Comparison of ENCODE assay signal across 7 mouse cellular contexts in the genomic region with DNA sequence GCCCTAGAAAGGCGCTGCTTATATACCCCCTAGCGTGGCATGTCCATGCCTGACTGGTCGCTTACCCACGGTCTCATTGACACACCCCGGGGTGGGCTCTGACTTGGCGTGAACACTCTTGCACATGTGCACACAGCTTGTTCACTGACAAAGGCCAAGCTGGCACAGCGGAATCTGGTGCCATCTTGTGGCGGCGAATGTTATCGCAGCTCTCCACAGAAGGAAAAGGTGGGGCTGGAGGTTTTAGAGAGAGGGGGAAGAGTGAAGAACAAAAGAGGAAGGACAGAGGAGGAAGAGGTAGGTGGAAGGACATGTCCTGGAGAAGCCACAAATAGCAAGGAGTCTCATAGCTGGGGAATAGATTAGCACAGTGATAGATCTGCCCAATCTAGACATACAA. TPM values are rescaled to one million over a fixed set of nuclear protein-coding genes. Genes with fewer than 3 reads are reported as not detected.
A peak's percentile ranks its signal among the peaks of the same experiment; 100 is the strongest.
DNase-seq lines count a peak whose midpoint lies in the region; ATAC-seq lines count a peak whose summit lies in the region.

No protein-coding gene starts in this region.

- H3K36me3 ChIP-seq in forebrain, embryonic 14.5 days (ENCODE audit: control insufficient read depth, insufficient read depth, low read length), result no peaks in the 10 kb centered on the region
- H3K36me3 ChIP-seq in midbrain, embryonic 11.5 days (ENCODE audit: control insufficient read depth, insufficient read depth, low read length), result no peaks in the 10 kb centered on the region

- peak; percentile 60 for DNase-seq in MEL-GATA-1-ER (ENCODE audit: extremely low read depth, low read depth)
- peak; percentile 90 for DNase-seq in brain, adult 2 months (ENCODE audit: low read depth, low spot score)
- DNase-seq in forebrain, embryonic 14.5 days (ENCODE audit: low spot score), result peak; percentile 81
- DNase-seq in heart, postnatal 36 days, result peak; percentile 78 to 81
- peak; percentile 87 to 88 for DNase-seq in left cerebral cortex, adult 18-20 months (ENCODE audit: low spot score in 2 of 2)
- peak; percentile 94 for DNase-seq in midbrain, embryonic 11.5 days (ENCODE audit: low spot score, missing footprints)
- peak; percentile 42 for DNase-seq in skeletal muscle tissue, adult 2 months (ENCODE audit: low read depth, low spot score)

- no peak overlapping the region for H3K9ac ChIP-seq in forebrain, embryonic 14.5 days (ENCODE audit: low read length)
- H3K9ac ChIP-seq in midbrain, embryonic 11.5 days (ENCODE audit: low read length), result no peak overlapping the region

- peak overlapping the region; percentile 16; the same call in 1 of the 2 replicates for H3K4me2 ChIP-seq in forebrain, embryonic 14.5 days (ENCODE audit: low read length)
- no peak overlapping the region for H3K4me2 ChIP-seq in midbrain, embryonic 11.5 days

- H3K27me3 ChIP-seq in forebrain, embryonic 14.5 days (replicated peaks; ENCODE audit: control insufficient read depth, insufficient read depth, low read length), result no peaks in the 10 kb centered on the region
- no peaks in the 10 kb centered on the region for H3K27me3 ChIP-seq in midbrain, embryonic 11.5 days (ENCODE audit: control insufficient read depth, insufficient read depth, low read length)

- intact Hi-C loops in heart, postnatal 36 days (cut with DNase I), result no loop called here

- peak; percentile 82 for ATAC-seq in forebrain, embryonic 14.5 days
- no peak for ATAC-seq in midbrain, embryonic 11.5 days (ENCODE audit: low FRiP score)

- H3K27ac ChIP-seq in forebrain, embryonic 14.5 days (ENCODE audit: low read depth, low read length), result no peak overlapping the region
- H3K27ac ChIP-seq in midbrain, embryonic 11.5 days (ENCODE audit: low read depth, low read length), result no peak overlapping the region

- no peak overlapping the region for H3K4me3 ChIP-seq in forebrain, embryonic 14.5 days (ENCODE audit: low read depth, low read length)
- H3K4me3 ChIP-seq in midbrain, embryonic 11.5 days (ENCODE audit: low read depth, low read length), result no peak overlapping the region

- H3K4me1 ChIP-seq in forebrain, embryonic 14.5 days (ENCODE audit: control insufficient read depth, insufficient read depth, low read length), result no peaks in the 10 kb centered on the region
- H3K4me1 ChIP-seq in midbrain, embryonic 11.5 days (ENCODE audit: control insufficient read depth, insufficient read depth, low read length), result no peaks in the 10 kb centered on the region

- 27% methylated on average over 10 of the region's 10 CpGs for WGBS in forebrain, embryonic 14.5 days
- 46% methylated on average over 10 of the region's 10 CpGs for WGBS in midbrain, embryonic 11.5 days

- H3K9me3 ChIP-seq in forebrain, embryonic 14.5 days (replicated peaks; ENCODE audit: control insufficient read depth, low read length), result peaks cover 6% of the 10 kb centered on the region; the same call in 1 of the 2 replicates
- peaks cover 3% of the 10 kb centered on the region; the same call in 1 of the 2 replicates for H3K9me3 ChIP-seq in midbrain, embryonic 11.5 days (ENCODE audit: control insufficient read depth, low read length)

RNA-seq across cellular contexts. Expression of a gene that starts 18.1 kb away (rescaled TPM):
- polyA plus RNA-seq in forebrain, embryonic 14.5 days (2014; fragmentation: Nextera tagmentation; extraction: Ambion mirVana), result 38.0 and 45.5 TPM in 2 replicates
- 10 to 100 TPM in 1 of 2 experiments, 1 to 10 TPM in 1; 9.8 to 10.1 TPM for total RNA-seq in heart, postnatal 36 days (2021)
- 10 to 100 TPM; 20.9 to 23.0 TPM for total RNA-seq in left cerebral cortex, adult 18-20 months (2021)
- polyA plus RNA-seq in midbrain, embryonic 11.5 days (2014; fragmentation: Nextera tagmentation; extraction: Ambion mirVana), result 57.3 and 63.9 TPM in 2 replicates

RNA-seq across cellular contexts. Expression of a gene that starts 28.9 kb away (rescaled TPM):
- 424 and 498 TPM in 2 replicates for polyA plus RNA-seq in forebrain, embryonic 14.5 days (2014; fragmentation: Nextera tagmentation; extraction: Ambion mirVana)
- total RNA-seq in heart, postnatal 36 days (2021), result 1 to 10 TPM; 1.9 to 3.8 TPM
- total RNA-seq in left cerebral cortex, adult 18-20 months (2021), result 10 to 100 TPM; 81.6 to 83.0 TPM
- polyA plus RNA-seq in midbrain, embryonic 11.5 days (2014; fragmentation: Nextera tagmentation; extraction: Ambion mirVana), result 231 and 252 TPM in 2 replicates

RNA-seq across cellular contexts. Expression of a gene that starts 41.4 kb away (rescaled TPM):
- polyA plus RNA-seq in forebrain, embryonic 14.5 days (2014; fragmentation: Nextera tagmentation; extraction: Ambion mirVana), result 2.5 and 2.7 TPM in 2 replicates
- total RNA-seq in heart, postnatal 36 days (2021), result 1 to 10 TPM in 1 of 2 experiments, under 1 TPM in 1; 0.79 to 1.1 TPM
- total RNA-seq in left cerebral cortex, adult 18-20 months (2021), result 100 to 1,000 TPM; 208 to 236 TPM
- polyA plus RNA-seq in midbrain, embryonic 11.5 days (2014; fragmentation: Nextera tagmentation; extraction: Ambion mirVana), result 1.0 and 1.6 TPM in 2 replicates

Comparison
In these comparisons a context has a peak if more than half of its experiments do, and no peak if none do; other contexts are left out.
1. DNase-seq: peak in every context shown above with its lines; median percentile 94 in midbrain, embryonic 11.5 days; 90 in brain, adult 2 months; 88 in left cerebral cortex, adult 18-20 months; 81 in forebrain, embryonic 14.5 days; 80 in heart, postnatal 36 days; 60 in MEL-GATA-1-ER; 42 in skeletal muscle tissue, adult 2 months.
2. RNA of a gene that starts 28.9 kb away (total RNA-seq): 81.6 to 83.0 TPM in left cerebral cortex, adult 18-20 months; 1.9 to 3.8 TPM in heart, postnatal 36 days; every median in the first group is over 10 times any median in the second.
3. RNA of a gene that starts 41.4 kb away (total RNA-seq): 208 to 236 TPM in left cerebral cortex, adult 18-20 months; 0.79 to 1.1 TPM in heart, postnatal 36 days; every median in the first group is over 10 times any median in the second.